Mouse (Mus musculus): ENCODE measurements around the gene Macf1.
"Not testable (repeated sequence)": the region's sequence is repeated elsewhere in the genome, so short reads cannot be mapped to it uniquely, and the experiment has no call there.

The Macf1 gene

DNA sequence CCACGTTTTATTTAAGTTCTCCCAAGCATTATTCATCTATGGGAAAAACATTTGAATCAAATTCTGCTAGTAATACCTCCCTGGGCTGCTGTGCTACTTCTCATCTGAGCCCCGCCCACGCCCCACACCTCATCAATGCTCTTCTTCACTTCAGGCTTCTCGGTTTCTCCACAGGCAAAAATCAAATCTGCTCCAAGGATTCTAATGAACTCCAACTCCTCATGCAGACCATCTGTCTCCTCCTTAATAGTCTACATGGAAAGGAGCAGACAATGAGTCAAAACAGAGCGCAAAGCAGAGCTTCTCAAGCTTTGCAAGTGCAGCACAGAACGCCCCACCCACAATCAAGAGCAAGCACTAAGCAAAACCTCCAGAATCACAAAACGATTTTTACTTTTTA lies 301.0 kb downstream of the Macf1 start:
- in situ Hi-C loops (cut with MboI, MseI): loop anchor here (5.0 to 10.0 kb wide), 3 partner anchors 49 to 99 kb away; no protein-coding TSS in a partner anchor

DNA sequence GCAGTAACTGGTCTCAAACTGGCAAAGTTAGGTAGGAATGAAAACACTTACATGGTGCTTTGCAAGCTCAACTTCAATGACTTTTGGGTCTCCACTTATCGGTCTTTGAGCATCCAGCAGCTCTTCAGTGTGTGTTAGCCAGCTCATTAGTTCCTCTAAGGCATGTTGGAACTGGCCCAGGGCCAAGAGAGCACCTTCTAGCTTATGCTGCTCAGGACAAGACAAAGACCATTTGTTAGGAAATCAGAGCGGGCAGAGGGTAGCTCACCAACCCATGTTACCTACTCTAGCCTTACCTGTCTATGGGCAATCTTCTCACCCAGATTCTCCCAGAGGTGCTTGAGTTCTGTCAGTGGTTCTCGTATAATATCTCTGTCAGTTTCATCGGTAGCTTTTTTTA lies 302.1 kb downstream of the Macf1 start:
- in situ Hi-C loops (cut with MboI, MseI): loop anchor here (5.0 to 10.0 kb wide), 3 partner anchors 50 to 100 kb away; no protein-coding TSS in a partner anchor

DNA sequence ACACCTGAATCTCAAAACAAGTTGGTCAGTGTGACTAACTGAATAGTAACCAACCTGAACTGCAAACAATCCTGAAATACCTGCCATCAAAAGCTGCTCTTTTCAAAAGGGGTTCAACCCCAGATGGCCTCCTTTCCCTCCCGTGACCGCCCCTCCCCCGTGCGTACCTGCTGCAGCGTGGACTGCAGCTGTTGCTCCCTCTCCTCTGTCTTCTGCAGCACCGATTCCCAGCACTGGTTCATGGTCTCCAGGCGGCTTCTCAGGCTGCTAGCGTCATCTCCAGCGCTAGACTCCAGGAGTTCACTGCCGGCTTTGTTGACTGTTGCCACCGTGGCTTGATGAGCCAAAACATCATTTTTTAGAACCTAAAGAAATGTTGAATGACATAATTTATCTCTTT lies 302.6 kb downstream of the Macf1 start:
- in situ Hi-C loops (cut with MboI, MseI): loop anchor here (5.0 to 10.0 kb wide), 3 partner anchors 51 to 101 kb away; no protein-coding TSS in a partner anchor

DNA sequence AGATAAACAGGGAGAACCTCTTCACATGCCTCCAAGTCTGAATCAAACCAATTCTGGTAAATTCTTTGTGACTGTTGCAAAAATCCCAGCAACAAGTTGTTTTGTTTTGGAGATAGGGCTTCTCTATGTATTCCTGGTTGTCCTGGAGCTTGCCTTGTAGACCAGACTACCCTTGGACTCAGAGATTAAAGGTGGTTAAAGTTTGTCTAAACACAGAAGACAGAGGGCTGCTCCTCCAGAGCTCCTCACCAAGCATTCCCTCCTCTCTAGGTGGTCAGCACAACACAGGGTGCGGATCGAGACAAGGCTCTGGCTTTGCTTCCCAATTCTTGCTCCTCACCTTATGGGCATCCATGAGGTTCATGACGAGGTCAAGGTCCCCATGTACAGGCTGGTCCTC lies 308.1 kb downstream of the Macf1 start:
- in situ Hi-C loops (cut with MboI, MseI): no loop called here

DNA sequence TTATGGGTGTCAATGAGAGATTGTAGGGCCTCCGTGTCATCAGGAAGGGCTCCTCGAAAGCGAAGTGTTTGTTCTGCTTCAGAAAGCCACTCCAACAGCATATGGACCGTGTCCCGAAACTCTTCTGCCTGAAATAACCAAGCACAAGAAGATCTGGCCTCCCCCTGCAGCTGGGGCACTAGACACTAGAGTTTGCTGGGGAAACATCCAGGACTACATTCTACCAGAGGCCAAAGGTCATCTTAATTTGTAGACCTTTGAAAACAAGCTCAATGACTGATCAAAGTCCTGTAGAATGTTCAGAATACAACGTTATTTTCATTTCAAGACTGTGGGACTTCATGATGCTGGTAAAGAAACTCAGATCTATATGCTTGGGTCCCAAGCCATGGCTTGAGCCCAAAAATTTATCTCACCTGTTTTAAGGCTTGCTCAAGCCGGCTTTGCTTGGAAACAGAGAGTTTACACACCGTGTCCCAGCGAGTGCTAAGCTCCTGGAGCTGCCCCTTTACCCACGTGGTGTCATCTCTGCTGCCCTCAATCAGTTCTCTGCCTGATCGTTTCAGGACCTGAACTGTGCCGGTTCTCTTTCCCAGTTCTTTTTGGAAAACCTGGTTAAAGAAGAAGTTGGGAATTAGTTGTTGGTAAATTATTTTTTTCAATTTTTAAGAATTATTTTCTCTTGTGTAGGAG lies 309.7 kb downstream of the Macf1 start:
- in situ Hi-C loops (cut with MboI, MseI): no loop called here

DNA sequence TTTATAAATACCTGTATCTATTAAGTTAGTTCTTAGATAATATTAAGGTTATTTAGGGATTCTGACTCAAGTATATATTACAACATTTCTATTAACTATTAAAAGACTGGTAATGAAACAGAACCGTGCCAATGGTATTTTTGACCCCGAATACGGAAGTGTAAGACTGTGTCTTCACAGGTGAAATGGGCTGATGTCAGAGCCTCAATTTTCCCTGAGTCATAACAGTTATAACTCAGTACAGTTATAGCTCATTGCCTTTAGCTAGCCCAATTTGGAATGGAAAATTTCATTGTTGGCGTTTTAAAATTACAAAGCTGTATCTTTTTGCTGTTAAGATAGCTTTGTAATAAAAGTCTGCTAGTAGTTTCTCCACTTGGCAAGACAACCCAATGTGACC lies 320.6 kb downstream of the Macf1 start:
- in situ Hi-C loops (cut with MboI, MseI): loop anchor here in 1 of 2 experiments (5.0 to 10.0 kb wide), 2 partner anchors 66 to 121 kb away; no protein-coding TSS in a partner anchor

DNA sequence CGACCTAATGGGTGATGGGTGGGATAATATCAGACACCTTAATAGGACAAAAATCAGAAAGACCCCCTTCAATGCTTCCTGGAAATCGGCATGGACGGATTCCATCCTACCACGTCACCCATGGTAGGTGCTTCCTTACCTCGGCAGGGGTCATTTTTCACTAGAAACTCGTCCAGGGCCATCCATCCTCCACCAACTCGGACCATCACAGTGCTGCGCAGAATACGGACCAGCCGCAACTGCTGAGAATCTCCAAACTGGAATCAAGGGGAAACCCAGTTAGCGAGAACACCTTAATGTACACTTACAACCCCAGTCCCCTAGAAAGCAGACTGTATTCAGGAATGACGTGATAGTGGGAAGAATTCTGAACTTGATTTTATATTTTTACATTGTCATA lies 323.4 kb downstream of the Macf1 start:
- in situ Hi-C loops (cut with MboI, MseI): loop anchor here in 1 of 2 experiments (5.0 to 10.0 kb wide), 2 partner anchors 63 to 124 kb away; no protein-coding TSS in a partner anchor

DNA sequence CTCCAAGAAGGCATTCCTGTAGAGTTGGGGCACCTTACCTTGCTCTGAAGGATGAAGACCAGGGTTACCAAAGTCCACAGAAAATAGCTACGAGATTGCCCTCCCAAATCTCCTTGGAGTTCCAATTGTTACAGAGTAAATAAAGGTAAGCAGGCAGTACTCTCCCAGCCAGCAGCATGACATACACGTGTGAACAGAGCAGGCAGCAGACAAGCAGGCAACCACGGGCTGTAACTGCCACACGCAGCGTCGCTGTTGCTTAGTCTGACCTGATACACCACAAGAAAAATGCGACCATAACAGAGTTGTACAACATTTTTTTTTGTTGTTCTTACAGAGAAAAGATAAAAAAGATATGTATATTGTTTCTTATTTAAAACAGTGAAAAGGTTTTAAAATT lies 325.5 kb downstream of the Macf1 start:
- in situ Hi-C loops (cut with MboI, MseI): no loop called here

DNA sequence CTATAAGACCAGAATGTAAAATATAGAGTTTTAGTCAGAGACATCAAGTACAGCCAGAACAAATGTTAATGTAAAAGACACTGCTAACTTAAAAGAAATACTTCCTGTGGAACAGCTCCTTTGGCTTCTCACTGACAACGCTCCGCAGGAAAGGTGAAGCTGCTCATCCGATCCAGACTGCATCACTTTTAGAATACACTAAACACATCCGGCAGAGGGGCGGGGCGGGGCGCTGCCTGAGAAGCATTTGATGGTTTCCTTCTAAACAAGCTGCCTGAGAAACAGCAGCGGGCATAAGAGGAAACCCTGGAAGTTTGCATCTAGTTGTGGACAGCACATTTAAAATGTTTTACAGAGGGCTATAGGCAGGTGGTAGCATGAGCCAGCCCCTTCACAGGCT lies 328.2 kb downstream of the Macf1 start:
- in situ Hi-C loops (cut with MboI, MseI): no loop called here

DNA sequence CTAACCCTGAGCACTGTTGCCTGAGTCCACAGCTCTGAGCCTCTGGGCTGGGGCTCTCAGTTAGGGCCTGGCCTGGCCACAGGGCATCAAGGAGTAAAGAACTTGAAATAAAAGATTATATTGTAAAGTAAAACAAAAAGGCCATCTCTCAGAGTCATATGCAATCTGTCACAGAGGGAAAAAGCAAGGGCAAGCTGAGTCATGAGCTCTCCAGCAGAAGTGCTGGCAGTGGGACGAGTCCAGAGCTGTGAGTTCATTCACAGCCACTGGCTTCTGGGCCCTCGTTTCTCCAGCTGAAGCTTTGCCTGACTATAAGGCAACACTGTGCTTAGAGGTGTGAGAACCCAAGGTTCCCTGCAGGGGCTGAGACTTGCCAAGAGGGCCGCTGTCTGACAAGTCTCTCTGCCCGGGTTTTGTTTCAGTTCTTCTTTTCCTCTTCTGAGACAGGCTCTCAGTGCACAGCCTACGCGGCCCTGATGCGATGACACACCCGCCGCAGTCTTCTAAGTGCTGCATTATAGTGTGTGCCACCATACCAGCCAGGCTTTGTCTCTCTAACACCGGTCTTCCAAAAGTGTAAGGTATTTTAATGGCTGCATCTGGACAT lies 330.8 kb downstream of the Macf1 start:
- in situ Hi-C loops (cut with MboI, MseI): no loop called here

DNA sequence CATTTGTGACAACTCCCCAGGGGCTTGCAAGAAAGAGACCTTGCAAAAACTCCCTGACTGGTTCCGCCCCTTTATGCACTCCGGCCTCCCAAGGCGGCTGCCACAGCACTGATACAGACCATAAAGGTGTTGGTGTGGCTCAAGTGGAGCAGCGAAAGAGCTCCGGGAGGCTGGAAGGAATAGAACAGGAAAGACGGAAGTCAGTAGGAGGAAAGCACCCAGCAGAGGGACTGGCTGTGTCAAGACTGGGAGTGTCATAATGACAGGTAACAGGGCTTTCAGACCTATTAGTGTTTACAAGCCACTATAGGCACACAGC lies 340.7 kb downstream of the Macf1 start:
- in situ Hi-C loops (cut with MboI, MseI): no loop called here

DNA sequence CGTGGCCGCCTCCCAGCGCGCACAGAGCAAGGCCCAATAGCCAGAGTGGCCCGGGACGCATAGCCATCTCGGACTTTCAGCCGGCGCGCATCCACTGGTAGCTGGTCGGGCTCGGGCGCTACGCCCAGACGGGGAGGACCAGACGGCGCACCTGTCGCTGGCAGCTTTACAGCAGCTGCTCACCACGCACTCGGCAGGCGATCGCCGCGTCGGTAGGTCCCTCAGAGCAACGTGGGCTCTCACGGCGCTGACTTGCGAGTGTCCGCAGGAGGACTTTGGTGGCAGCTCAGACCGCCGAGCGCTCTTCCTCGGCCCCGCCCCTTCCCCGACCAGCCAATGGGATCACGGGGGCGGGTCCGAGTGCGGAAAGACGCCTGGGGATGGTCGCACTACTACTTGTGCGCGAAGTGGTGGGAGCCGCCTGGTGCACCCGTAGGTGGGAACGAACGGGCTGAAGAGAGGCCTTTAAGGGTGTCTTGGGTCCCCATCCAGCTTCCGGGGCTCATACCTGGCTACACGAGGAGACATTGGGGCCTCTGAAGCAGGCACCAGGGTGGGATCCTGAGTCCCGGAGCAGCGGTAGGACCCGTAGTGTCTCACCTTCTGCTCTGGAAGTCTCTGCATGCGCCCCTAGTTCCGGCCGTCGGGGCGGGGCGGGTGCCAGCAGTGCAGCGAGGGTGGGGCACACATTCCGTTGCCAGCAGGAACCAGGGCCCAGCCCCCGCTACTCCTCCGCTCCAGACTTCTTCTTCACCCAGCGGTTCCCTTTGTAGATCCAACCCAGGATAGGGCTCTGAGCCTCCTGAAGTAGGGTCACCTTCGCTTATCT lies 341.3 kb downstream of the Macf1 start, which contains the start of gene Bmp8a:
Gene Bmp8a (minus strand): TSS at position 611 of the 829 bp plus-strand sequence.
- in situ Hi-C loops (cut with MboI, MseI): no loop called here

DNA sequence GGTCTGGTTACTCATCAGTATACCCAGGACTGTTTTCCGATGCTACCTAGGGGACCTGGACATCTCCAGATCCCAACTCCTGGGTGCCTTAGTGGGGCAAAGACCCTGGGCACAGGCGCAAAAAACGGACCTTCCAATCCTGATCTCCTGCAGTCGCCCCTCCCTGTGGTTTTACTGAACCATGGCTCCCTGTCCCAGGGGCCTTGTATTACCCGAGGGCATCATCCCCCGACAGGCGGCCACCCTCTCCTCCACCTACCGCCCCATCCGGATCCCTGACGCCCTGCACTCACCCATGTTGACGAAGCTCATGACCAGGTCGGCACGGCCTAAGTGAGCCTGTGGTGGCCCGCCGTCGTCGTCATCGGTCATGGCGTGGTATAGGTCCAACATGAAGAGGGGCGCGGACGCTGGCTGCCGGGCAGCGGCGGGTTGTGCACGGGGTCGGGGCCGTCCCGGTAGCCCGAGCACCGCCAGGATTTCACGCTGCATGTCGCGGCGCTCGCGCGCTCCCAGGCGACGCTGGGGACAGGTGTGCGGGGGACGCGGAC lies 342.0 kb downstream of the Macf1 start:
- in situ Hi-C loops (cut with MboI, MseI): no loop called here

DNA sequence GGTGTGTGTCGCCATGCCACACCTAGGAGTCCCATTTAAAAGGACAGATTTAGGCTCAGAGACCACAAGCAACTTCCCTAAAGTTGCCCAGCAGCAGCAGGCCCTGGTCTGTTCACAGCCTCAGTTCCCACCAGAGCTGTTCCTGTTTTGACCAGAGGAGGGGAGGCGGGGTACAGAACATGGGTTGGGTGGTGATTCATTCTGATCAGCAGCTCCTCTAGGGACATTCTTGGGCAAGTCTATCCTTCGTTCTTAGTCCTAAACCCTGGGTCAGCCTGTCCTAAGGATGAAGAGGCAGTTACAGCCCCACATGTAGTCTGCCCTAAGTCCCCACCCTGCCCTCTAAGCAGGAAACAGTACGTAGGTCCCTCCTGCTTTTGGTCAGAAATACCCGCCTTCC lies 343.9 kb downstream of the Macf1 start:
- in situ Hi-C loops (cut with MboI, MseI): no loop called here

DNA sequence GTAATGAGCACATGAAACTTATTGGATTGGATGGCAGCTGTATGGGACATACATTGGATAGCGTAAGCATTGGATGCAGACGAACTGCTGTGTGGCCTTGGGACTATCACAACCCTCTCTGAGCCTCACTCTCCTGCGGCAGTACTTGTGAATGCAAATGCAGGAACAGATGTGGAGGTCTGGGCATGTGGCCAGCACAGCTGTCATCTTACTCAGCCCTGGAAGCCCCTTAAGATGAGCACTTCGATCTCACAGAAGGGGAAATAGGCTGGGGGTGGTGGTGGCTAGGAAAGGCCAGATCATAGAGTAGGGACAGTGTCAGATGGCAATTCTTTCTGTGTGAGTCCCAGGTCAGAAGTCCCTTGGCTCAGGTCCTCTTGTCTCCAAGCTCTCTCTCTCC lies 346.5 kb downstream of the Macf1 start:
- in situ Hi-C loops (cut with MboI, MseI): no loop called here

DNA sequence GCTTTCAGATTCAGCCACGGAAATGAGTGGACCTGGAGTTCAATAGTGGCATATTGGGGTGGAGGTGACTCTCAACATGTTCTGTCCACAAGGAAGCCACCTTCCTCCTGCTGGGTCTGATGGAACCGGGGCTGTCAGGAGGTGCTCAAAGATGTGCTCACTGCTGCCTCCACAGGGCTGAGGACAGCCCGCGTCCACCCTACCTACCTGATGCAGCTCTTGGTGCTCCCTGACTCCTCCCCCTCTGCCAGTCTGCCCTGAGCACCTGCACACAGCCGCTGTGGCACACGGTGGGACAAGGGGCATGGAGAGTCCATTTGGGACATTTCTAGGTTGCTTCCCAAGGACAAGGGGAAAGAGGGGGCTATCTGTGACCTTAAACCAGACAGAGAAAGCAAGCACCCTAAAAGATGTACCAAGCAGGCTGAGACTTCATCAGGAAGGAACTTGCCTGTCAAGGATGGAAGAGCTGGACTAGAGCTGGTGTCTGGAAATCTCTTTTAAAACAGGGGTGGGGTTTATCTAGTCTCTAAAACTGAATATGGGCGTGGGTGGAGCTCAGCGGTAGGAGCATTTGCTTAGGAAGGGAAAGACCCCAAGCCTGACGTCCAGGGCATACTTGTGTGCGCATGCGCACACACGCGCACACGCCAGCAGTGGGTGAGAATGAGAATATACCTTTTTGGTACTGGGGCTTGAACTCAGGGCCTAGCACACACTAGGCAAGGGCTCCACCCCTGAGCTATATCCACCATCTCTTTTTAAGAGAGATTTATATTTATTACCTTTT lies 348.2 kb downstream of the Macf1 start:
- in situ Hi-C loops (cut with MboI, MseI): no loop called here

DNA sequence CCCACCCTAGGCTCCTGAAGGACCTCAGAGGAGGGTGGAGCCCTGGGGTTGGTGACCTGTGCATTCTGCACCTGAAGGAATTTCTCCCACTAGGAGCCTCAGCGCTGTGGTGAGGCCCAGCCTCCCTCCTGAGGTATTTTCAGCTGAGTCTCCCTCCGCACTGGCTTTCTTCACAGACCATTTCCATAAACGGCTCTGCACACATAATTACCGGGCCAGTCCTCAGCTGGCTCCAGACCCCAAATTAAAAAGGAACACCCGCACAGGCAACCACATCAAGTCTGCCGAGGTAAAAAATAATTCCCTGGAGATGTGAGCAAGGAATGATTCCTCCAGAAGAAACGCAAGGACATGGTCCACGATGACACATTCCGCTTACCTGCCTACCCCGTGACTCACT lies 348.9 kb downstream of the Macf1 start:
- in situ Hi-C loops (cut with MboI, MseI): not testable (repeated sequence)

DNA sequence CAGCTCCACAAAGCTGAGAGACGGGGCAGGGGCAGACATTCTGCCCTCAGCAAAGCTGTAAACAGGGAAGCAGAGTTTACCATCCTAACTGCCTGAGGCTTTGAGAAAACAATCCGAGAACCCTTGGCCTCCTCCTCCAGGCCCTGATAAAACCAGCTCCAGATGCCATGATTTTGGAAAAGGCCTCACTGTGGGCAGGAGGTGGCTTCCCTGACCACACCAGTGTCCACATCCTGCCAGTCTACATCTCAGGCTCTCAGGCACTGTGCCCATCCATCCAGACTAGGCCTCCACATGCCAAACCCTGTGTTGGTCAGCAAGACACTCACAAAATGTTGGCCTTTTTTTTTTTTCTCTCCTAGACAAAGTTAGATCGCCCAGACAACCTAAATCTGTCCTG lies 350.0 kb downstream of the Macf1 start:
- in situ Hi-C loops (cut with MboI, MseI): no loop called here

DNA sequence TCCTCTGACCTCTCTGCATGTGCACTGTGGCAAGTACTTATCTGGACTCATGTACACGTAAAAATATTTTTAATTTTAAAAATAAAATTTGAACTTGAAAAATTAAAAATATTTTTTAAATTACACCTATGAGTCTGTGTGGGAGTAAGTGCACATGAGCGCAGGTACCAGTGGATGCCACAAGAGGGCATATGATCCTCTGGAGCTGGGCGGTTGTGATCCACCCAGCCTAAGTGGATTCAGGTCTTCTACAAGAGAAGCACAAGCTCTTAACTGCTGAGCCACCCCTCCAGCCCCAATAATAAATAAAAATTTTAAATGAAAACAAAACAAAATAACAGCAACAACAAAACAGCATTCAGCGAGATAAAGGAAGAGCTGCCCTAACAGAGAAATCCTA lies 351.0 kb downstream of the Macf1 start:
- in situ Hi-C loops (cut with MboI, MseI): no loop called here

DNA sequence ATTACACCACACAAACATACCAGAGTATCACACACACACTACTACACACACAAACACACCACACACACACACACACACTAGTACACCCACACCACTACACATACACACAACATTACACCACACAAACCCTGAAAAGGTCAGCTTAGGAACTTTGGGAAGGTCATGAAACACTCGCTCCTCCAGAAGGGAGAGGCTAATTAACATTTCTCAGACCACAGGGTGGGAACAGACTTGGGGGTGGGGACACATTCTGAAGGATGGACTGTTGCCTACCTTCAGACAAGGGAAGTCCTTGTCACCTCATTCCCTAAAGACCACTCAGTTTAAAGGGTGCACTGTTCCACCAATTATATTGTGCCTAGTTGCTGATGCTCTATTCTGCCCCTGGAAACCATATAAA lies 352.2 kb downstream of the Macf1 start:
- in situ Hi-C loops (cut with MboI, MseI): not testable (repeated sequence)

DNA sequence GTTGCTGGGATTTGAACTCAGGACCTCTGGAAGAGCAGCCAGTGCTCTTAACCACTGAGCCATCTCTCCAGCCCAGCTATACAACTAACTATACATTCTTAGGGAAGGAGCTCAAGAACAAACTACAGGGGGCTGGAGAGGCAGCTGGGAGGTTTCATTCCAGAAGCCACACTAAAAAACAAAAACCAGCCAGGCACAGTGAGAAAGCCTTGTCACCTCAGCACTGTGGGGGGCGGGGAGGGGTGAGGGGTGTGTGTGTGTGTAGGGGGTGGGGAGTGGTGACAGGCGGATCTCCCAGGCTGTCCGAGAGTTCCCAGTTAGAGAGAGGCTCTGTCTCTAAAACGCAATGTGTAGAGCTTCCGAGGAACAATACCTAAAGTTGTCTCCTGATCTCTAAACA lies 352.8 kb downstream of the Macf1 start:
- in situ Hi-C loops (cut with MboI, MseI): no loop called here

All from T-helper 17 cell (primary cell).